Mouse (Mus musculus): ENCODE data around the gene Ap3s2.

The Ap3s2 gene

GRCm38 (mm10) chr7:79920344-79920983 lies at the start of gene Ap3s2:
Gene Ap3s2 (minus strand): TSS chr7:79920649.
- peak; percentile 82 to 90 for DNase-seq (ENCODE audit: low spot score in 2 of 2)

GRCm38 (mm10) chr7:79968326-79968725 lies 47.9 kb upstream of the Ap3s2 start:
- no peak for DNase-seq (ENCODE audit: low spot score in 2 of 2)

GRCm38 (mm10) chr7:79961600-79961999 lies 41.2 kb upstream of the Ap3s2 start:
- DNase-seq (ENCODE audit: low spot score in 2 of 2) = no peak

GRCm38 (mm10) chr7:79956131-79956530 lies 35.7 kb upstream of the Ap3s2 start:
- DNase-seq (ENCODE audit: low spot score in 2 of 2) = no peak

GRCm38 (mm10) chr7:79954890-79955289 lies 34.4 kb upstream of the Ap3s2 start:
- no peak for DNase-seq (ENCODE audit: low spot score in 2 of 2)

GRCm38 (mm10) chr7:79951038-79951437 lies 30.6 kb upstream of the Ap3s2 start:
- DNase-seq (ENCODE audit: low spot score in 2 of 2) = no peak

GRCm38 (mm10) chr7:79950236-79950635 lies 29.8 kb upstream of the Ap3s2 start:
- DNase-seq (ENCODE audit: low spot score in 2 of 2) = no peak

- DNase-seq (ENCODE audit: low spot score in 2 of 2) = no peak
Measured at GRCm38 (mm10) chr7:79935511-79936205, 15.2 kb upstream of the Ap3s2 start.

DNA sequence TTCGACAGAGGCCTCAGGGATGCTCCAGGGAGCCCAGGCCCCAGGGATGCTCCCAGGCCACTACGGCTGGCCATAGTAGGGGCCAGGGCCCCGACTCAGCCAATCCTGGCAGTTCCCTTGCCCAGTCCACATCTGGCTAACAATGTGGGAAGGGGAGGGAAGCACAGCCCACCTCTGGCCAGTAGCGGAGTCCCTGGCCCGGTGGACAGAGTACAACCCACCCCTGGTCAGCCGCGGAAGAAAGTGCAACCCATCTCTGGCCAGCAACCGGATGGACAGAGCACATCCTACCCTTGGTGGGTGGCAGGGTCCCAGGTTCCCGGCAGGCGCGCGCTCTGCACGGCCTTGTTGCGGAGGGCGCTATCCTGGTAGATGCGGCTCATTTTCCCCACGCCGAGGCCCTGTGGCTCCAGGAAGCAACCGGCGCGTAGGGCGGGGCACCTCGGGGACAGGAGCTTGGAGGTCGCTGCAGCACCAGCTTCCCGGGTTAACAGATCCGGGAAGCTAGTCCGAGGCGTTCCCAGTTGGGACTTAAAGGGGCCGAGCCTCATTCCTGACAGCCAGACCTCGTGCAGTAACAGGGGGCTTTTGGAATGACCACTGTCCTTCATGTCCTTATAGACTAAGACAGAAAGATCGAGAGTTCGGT lies 14.5 kb upstream of the Ap3s2 start, which contains the start of gene Arpin:
Gene Arpin, minus strand, starts transcription at position 498 of the 649 bp plus-strand sequence.
- peak in 1 of 2 experiments; percentile 20 for DNase-seq (ENCODE audit: low spot score in 2 of 2)

- DNase-seq (ENCODE audit: low spot score in 2 of 2) = no peak
Measured at GRCm38 (mm10) chr7:79934461-79934860, 14.0 kb upstream of the Ap3s2 start.

DNA sequence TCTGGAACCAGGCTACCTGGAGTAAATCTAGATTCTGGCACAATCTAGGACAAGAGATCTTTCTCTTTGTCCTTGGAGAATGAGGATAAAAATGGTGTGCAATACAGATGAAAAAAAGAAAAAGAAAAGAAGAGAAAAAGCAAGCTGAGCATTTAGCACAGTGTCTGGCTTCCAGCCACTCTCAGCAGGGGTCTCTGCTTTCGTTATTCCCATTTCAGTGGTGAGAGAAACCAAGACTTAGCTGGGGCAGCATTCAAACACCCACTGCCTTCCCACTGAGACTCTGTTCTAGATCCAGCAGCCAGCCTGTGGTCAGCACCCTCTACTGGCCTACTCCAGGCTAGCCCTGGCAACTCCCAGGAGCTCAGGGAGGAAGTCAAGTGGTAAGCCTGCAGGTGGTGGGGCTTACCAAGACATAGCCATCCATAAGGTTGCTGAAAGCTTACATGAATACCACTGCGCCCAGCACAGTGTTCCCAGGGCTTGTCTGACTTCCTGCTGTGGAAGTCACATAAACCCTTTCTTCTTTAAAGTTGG lies 8.1 kb upstream of the Ap3s2 start:
- DNase-seq (ENCODE audit: low spot score in 2 of 2) = no peak

GRCm38 (mm10) chr7:79914556-79914955 lies 5.9 kb downstream of the Ap3s2 start:
- DNase-seq (ENCODE audit: low spot score in 2 of 2) = no peak

DNA sequence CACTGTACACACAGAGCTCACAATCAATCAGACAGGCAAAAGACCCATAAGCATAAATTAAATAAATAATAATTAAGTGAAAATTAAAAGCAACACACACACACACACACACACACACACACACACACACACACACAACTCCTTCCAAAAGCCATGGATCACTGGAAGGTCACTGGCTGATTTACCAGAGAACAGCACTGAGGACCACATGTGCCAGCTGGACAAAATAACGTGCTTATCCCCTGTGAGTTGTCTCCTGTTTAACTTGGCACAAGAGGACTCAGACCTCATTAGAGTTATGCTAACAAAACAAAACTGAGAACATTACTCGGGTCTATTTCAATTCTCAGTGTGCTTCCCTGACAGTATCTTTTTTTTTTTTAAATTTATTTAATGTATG lies 13.1 kb downstream of the Ap3s2 start:
- no peak for DNase-seq (ENCODE audit: low spot score in 2 of 2)

- DNase-seq (ENCODE audit: low spot score in 2 of 2) = no peak
Measured at GRCm38 (mm10) chr7:79906914-79907313, 13.5 kb downstream of the Ap3s2 start.

- DNase-seq (ENCODE audit: low spot score in 2 of 2) = no peak
Measured at GRCm38 (mm10) chr7:79905193-79905592, 15.3 kb downstream of the Ap3s2 start.

DNA sequence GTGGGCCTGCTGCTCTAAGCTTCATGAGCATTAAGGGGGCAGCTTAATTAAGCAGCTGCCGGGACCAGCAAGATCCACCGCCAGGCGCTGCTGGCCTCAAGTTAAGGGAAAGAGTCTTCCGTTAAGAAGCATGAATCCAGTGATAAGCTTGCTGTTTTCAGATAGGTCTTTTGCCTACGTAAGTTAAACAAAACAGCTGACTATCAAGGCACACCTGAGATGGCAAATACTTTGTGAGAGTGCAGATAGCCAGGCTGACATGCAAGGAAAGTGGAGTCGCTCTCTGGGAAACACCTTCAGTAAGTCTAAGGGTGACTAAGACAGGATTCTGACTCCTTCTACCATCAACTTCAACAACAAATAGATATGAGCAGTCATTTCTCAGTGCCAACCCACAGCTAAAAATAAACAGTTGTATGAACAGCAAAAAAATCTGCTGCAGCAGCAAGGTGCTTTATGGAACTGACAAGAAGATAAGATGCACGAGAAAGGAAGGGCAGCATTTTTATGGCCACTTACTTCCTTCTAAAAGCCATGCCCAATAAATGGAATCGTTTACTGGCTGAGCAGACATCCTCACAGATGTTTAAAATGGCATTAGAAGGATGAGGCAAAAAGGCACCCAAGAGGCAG lies 17.2 kb downstream of the Ap3s2 start:
- DNase-seq (ENCODE audit: low spot score in 2 of 2) = peak in 1 of 2 experiments; percentile 18

GRCm38 (mm10) chr7:79900753-79901152 lies 19.7 kb downstream of the Ap3s2 start:
- DNase-seq (ENCODE audit: low spot score in 2 of 2) = peak in 1 of 2 experiments; percentile 27

DNA sequence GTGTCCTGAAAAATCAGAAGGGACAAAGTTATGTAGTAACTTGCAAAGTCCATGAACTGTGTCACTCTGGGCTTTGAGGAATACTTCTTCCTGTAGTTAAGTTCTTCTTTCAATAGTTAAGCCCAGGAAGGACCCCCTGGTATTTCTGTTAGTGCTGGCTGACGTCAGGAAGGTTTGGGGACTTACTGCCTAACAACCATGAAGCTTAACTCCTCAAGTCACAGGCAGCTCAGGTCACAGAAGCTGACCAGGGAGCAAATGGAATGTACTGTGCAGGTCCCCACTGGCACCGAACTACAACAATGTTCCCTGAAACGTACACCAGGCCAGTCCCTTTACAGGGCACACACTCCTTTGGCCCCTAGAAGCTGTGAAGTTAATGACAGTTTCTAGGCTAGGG lies 25.2 kb downstream of the Ap3s2 start:
- no peak for DNase-seq (ENCODE audit: low spot score in 2 of 2)

DNA sequence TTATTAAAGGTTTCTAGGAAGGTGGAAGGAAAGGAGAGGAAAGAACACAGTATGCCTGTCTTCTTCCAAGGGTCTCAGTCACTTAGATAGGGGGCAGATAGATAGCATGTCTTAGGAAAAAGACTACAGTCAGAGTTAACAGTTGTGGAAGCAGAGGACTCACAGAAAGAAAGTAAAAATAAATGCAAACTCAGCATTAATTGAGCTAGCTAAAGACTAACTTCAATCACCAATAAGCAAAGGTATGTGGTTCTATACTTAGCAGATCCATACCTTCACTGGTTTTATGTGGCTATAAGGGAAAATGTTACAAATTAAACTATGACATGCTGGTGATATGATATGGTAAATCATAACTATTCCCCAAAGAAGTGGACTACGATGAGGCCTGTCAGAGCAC lies 25.7 kb downstream of the Ap3s2 start:
- no peak for DNase-seq (ENCODE audit: low spot score in 2 of 2)

DNA sequence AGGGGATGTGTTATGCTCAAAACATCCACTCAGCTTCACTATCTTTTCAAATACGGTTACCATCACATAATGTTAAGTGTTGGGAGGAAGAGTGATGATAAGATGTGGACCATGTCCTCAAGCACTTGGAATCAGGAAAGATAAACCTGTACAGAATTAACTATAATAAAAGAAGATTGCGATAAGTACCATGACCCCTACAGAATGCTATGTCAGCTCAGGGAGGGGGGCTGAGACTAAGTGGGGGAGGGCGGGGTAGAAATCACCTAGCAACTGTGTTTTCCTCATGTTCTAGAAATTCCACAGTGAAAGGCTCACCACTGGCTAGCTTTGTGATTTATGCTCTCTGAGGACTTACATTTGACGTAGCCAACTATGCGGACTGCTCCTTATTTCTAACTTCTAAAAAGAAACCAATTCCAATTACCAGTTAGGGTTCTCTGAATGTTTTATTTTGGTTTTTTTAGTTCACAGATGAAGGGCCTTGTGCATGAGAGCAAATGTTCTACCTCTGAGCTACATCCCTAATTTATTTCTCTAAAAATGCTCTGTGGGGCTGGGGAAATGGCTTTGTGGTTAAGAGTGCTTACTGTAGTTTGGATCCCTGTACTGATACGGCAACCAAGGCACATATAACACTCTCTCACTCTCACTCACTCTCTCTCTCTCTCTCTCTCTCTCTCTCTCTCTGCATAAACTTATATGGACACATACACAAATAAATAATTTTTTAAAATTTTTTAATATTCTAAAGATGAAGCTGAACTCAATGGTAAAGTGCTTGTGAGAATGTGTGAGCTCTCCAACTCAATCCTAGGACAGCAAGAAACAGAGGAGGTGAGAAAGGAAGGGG lies 27.6 kb downstream of the Ap3s2 start:
- DNase-seq (ENCODE audit: low spot score in 2 of 2) = no peak

All from spleen, postnatal 4 days (tissue).